Mouse (Mus musculus) urinary bladder, postnatal 25 days (tissue): Measurements from ENCODE around the gene Stk38.
"Not testable (repeated sequence)": the region's sequence is repeated elsewhere in the genome, so short reads cannot be mapped to it uniquely, and the experiment has no call there.

Source experiments
- DNase-seq: peaks from one replicate; pipeline ENCODE4 v3.0.0; 2022; ENCODE audit warnings: low spot score

The Stk38 gene

GRCm38 (mm10) chr17:29007641-29008325 lies at the start of gene Stk38:
Stk38 (minus strand) TSS chr17:29007995.
- DNase-seq = peak; percentile 95

- DNase-seq = no peak
Observed at GRCm38 (mm10) chr17:29057361-29057890, 49.6 kb upstream of the Stk38 start.

GRCm38 (mm10) chr17:29056699-29057151 lies 48.9 kb upstream of the Stk38 start:
- no peak for DNase-seq

- DNase-seq = no peak
Observed at GRCm38 (mm10) chr17:29056207-29056606, 48.4 kb upstream of the Stk38 start.

- DNase-seq = no peak
Observed at GRCm38 (mm10) chr17:29055586-29055985, 47.8 kb upstream of the Stk38 start.

GRCm38 (mm10) chr17:29054429-29054828 lies 46.6 kb upstream of the Stk38 start:
- no peak for DNase-seq

- DNase-seq = no peak
Observed at GRCm38 (mm10) chr17:29053841-29054240, 46.0 kb upstream of the Stk38 start.

GRCm38 (mm10) chr17:29053067-29053466 lies 45.3 kb upstream of the Stk38 start:
- no peak for DNase-seq

GRCm38 (mm10) chr17:29050791-29051190 lies 43.0 kb upstream of the Stk38 start:
- no peak for DNase-seq

- DNase-seq = no peak
Observed at GRCm38 (mm10) chr17:29049923-29050322, 42.1 kb upstream of the Stk38 start.

GRCm38 (mm10) chr17:29049508-29049889 lies 41.7 kb upstream of the Stk38 start:
- DNase-seq = no peak

GRCm38 (mm10) chr17:29048748-29049507 lies 41.1 kb upstream of the Stk38 start:
- DNase-seq = peak; percentile 86

- no peak for DNase-seq
Observed at GRCm38 (mm10) chr17:29047697-29048514, 40.1 kb upstream of the Stk38 start.

- DNase-seq = no peak
Observed at GRCm38 (mm10) chr17:29046863-29047262, 39.1 kb upstream of the Stk38 start.

GRCm38 (mm10) chr17:29045741-29046530 lies 38.1 kb upstream of the Stk38 start:
- DNase-seq = peak; percentile 53

GRCm38 (mm10) chr17:29044925-29045319 lies 37.1 kb upstream of the Stk38 start:
- no peak for DNase-seq

GRCm38 (mm10) chr17:29044146-29044924 lies 36.5 kb upstream of the Stk38 start:
- no peak for DNase-seq

GRCm38 (mm10) chr17:29043583-29043982 lies 35.8 kb upstream of the Stk38 start:
- no peak for DNase-seq

GRCm38 (mm10) chr17:29042569-29042968 lies 34.8 kb upstream of the Stk38 start:
- DNase-seq = no peak

GRCm38 (mm10) chr17:29041632-29042031 lies 33.8 kb upstream of the Stk38 start:
- not testable (repeated sequence) for DNase-seq

GRCm38 (mm10) chr17:29039351-29039750 lies 31.6 kb upstream of the Stk38 start:
- DNase-seq = no peak
